Comparison of ENCODE assay signal across 17 mouse cellular contexts in the genomic region with DNA sequence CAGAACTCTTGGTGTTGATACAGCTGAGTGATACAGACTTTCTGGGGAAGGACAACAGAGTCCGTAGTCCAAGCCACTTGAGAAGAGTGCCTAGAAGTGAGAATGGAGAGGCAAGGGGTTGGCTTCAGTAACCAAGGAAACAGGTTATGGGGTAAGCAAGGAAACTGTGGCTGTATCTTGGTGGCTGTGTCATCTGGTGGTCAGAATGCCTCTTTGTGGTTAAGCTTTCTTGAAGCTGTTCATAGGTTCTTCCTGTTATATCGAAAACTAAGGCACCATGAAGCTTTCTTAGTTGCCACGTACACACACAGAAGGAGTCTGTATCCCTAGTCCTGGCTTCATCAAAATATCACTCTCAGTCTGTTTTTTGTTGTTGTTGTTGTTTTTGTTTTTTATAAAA. TPM values are rescaled to one million over a fixed set of nuclear protein-coding genes. Genes with fewer than 3 reads are reported as not detected.
DNase-seq lines count a peak whose midpoint lies in the region; ATAC-seq lines count a peak whose summit lies in the region.
"Had no signal": no experiment of that assay in that cellular context is flagged by ENCODE, and none has a peak within 500 bp of the region (broad histone marks: within the 10 kb centered on the region; RNA-seq: fewer than 3 reads in every experiment).

No protein-coding gene starts in this region.

- peak; percentile 98 for ATAC-seq in megakaryocyte progenitor cell, adult 5-6 weeks (replicated peaks; ENCODE audit: poor library complexity)
- ATAC-seq: forebrain, embryonic 14.5 days; liver, postnatal 0 days; midbrain, embryonic 16.5 days had no signal

- intact Hi-C loops in left cerebral cortex, postnatal 36 days (cut with DNase I) = no loop called here

- DNase-seq in 3T3-L1 (ENCODE audit: low read depth, low spot score) = peak; percentile 6
- peak; percentile 21 for DNase-seq in CD4-positive, CD25-positive, alpha-beta regulatory T cell, adult 2 months (ENCODE audit: low read depth, low spot score)
- peak; percentile 46 for DNase-seq in c-Kit-positive CD71-negative TER-119-negative erythroid progenitor cells, embryonic 14.5 days (ENCODE audit: low read depth)
- DNase-seq in ovary, postnatal 10 days (ENCODE audit: low spot score) = no peak
- DNase-seq in left cerebral cortex, postnatal 36 days (ENCODE audit: low spot score in 2 of 2) = no peak
- DNase-seq in left cerebral cortex, adult 8-10 months (ENCODE audit: low spot score in 2 of 2) = no peak
- DNase-seq in right cerebral cortex, postnatal 25 days = no peak
- DNase-seq: adrenal gland, adult 8-10 months; cerebellum, adult 11 months; cerebellum, postnatal 25 days; heart, adult 2 months; kidney, adult 2 months; kidney, postnatal 25 days; liver, postnatal 0 days had no signal

RNA-seq across cellular contexts. Expression of gene Xpr1, which starts 59.0 kb away (rescaled TPM):
- total RNA-seq in megakaryocyte progenitor cell, adult 5-6 weeks (2015) = 38.0 and 38.6 TPM in 2 replicates
- 12.8 and 16.1 TPM in 2 replicates for total RNA-seq in megakaryocyte progenitor cell, adult 5-6 weeks (2017)
- total RNA-seq in left cerebral cortex, postnatal 36 days (2021) = 10 to 100 TPM; 75.9 to 90.9 TPM
- total RNA-seq in left cerebral cortex, adult 8-10 months (2022) = 10 to 100 TPM; 86.6 to 97.3 (median 93.7) TPM

Comparison
In these comparisons a context has a peak if more than half of its experiments do, and no peak if none do; other contexts are left out.
1. DNase-seq: peak in 3T3-L1 (single experiment), CD4-positive, CD25-positive, alpha-beta regulatory T cell, adult 2 months (single experiment) and c-Kit-positive CD71-negative TER-119-negative erythroid progenitor cells, embryonic 14.5 days (single experiment); none in ovary, postnatal 10 days (single experiment), left cerebral cortex, postnatal 36 days (0 of 2), left cerebral cortex, adult 8-10 months (0 of 2) and right cerebral cortex, postnatal 25 days (single experiment).